15 mouse cellular contexts compared by ENCODE assay signal in the genomic region with DNA sequence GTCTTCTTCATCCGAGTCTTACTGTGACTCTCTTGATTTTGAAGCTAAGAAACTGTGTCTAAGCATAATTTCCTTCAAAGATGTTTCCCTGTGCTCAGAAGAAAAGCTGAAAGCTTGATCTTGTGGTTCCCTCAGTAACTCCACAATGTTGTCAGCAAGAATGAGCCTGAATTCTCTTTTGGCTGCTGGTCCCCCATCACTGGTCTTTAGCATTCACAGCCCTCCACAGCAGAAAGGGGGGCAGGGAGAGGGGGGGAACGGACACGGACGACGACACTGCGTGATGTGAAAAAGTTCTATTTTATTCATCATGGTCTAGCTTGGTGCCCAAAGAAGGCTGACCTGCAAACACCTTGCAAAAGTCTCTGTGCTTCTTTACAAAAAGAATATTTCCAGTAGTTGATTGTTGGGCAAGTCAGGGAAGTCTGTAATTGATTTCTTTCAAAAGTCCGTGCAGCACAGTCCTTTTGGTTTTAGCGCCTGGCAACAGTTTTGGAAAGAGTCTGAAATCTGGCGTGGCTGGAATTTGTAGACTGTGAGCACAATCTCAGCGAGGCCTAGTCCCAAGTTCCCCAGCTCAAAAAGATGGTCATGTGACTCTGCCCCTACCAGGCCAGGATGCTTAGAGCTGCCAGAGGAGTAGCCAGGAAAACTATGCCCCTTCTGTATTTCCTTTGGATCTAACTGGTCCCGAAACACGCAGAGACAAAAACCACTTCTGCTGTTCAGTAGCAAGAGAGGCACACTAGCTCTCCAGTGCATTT.
DNase-seq lines count a peak whose midpoint lies in the region; ATAC-seq and TF ChIP-seq lines count a peak whose summit lies in the region.
"Had no signal": no experiment of that assay in that cellular context is flagged by ENCODE, and none has a peak within 500 bp of the region (broad histone marks: within the 10 kb centered on the region; RNA-seq: fewer than 3 reads in every experiment).

No protein-coding gene starts in this region.

- no peaks in the 10 kb centered on the region for H3K9me3 ChIP-seq in hindbrain, embryonic 13.5 days
- no peaks in the 10 kb centered on the region for H3K9me3 ChIP-seq in hindbrain, embryonic 10.5 days
- H3K9me3 ChIP-seq in hindbrain, postnatal 0 days (ENCODE audit: low read length) = no peaks in the 10 kb centered on the region
- H3K9me3 ChIP-seq: heart, embryonic 12.5 days; liver, embryonic 13.5 days had no signal

- no peaks in the 10 kb centered on the region for H3K27me3 ChIP-seq in hindbrain, embryonic 13.5 days
- H3K27me3 ChIP-seq in hindbrain, embryonic 10.5 days (ENCODE audit: insufficient read depth, poor library complexity, severe bottlenecking) = no peaks in the 10 kb centered on the region
- no peaks in the 10 kb centered on the region for H3K27me3 ChIP-seq in testis, adult 2 months (ENCODE audit: control insufficient read depth, insufficient read depth, low read length)
- H3K27me3 ChIP-seq in hindbrain, postnatal 0 days (ENCODE audit: insufficient read depth, low read length) = no peaks in the 10 kb centered on the region
- H3K27me3 ChIP-seq: heart, embryonic 12.5 days; liver, embryonic 13.5 days; Patski had no signal

- peak overlapping the region; percentile 55 for H3K27ac ChIP-seq in hindbrain, embryonic 13.5 days
- no peak overlapping the region for H3K27ac ChIP-seq in hindbrain, embryonic 10.5 days
- H3K27ac ChIP-seq in testis, adult 2 months (ENCODE audit: control insufficient read depth, insufficient read depth, low read depth, low read length) = no peak overlapping the region
- H3K27ac ChIP-seq in hindbrain, postnatal 0 days = peak overlapping the region; percentile 73
- H3K27ac ChIP-seq: kidney, postnatal 0 days; liver, embryonic 13.5 days had no signal

- peak; percentile 81 for ATAC-seq in hindbrain, embryonic 13.5 days (ENCODE audit: low FRiP score)
- peak; percentile 94 for ATAC-seq in hindbrain, postnatal 0 days
- ATAC-seq in megakaryocyte-erythroid progenitor cell, adult 5-6 weeks (replicated peaks; ENCODE audit: low FRiP score, low TSS enrichment, poor library complexity, severe bottlenecking) = no peak
- no peak for ATAC-seq in monocyte, adult 5-6 weeks (replicated peaks; ENCODE audit: insufficient number of reproducible peaks, low FRiP score, low TSS enrichment, poor library complexity, severe bottlenecking)
- ATAC-seq: Patski had no signal

- TF ChIP-seq CTCF in testis, adult 2 months (IDR thresholded peaks at IDR 0.05; ENCODE audit: control insufficient read depth, insufficient read depth, insufficient replicate concordance, low read depth, low read length) = no peak
- TF ChIP-seq CTCF in hindbrain, postnatal 0 days (IDR thresholded peaks at IDR 0.05; ENCODE audit: low read depth) = no peak

- H3K4me2 ChIP-seq in hindbrain, embryonic 13.5 days = no peak overlapping the region
- H3K4me2 ChIP-seq in hindbrain, postnatal 0 days (ENCODE audit: low read depth, low read length) = no peak overlapping the region; the same call in 1 of the 2 replicates
- H3K4me2 ChIP-seq: heart, embryonic 12.5 days; liver, embryonic 13.5 days had no signal

- H3K36me3 ChIP-seq in hindbrain, embryonic 13.5 days = no peaks in the 10 kb centered on the region
- no peaks in the 10 kb centered on the region for H3K36me3 ChIP-seq in hindbrain, embryonic 10.5 days
- H3K36me3 ChIP-seq in testis, adult 2 months (ENCODE audit: control insufficient read depth, insufficient read depth, low read length) = no peaks in the 10 kb centered on the region
- no peaks in the 10 kb centered on the region for H3K36me3 ChIP-seq in hindbrain, postnatal 0 days (ENCODE audit: insufficient read depth, low read length)
- H3K36me3 ChIP-seq: heart, embryonic 12.5 days; liver, embryonic 13.5 days had no signal

- peaks cover 4% of the 10 kb centered on the region for H3K4me1 ChIP-seq in hindbrain, embryonic 13.5 days (replicated peaks)
- H3K4me1 ChIP-seq in hindbrain, embryonic 10.5 days (replicated peaks) = no peaks in the 10 kb centered on the region
- H3K4me1 ChIP-seq in testis, adult 2 months (ENCODE audit: control insufficient read depth, insufficient read depth, low read length) = peaks cover 12% of the 10 kb centered on the region
- no peaks in the 10 kb centered on the region for H3K4me1 ChIP-seq in hindbrain, postnatal 0 days (ENCODE audit: insufficient read depth, low read length)
- H3K4me1 ChIP-seq: liver, embryonic 13.5 days had no signal

- DNase-seq in hindbrain, embryonic 10.5 days (ENCODE audit: low spot score) = no peak
- no peak for DNase-seq in testis, postnatal 10 days (ENCODE audit: low spot score)
- DNase-seq in hindbrain, postnatal 0 days (ENCODE audit: low spot score) = peak; percentile 75
- DNase-seq: adrenal gland, adult 8-10 months; gastrocnemius, postnatal 25 days; liver, embryonic 13.5 days; lung, postnatal 36 days; spleen, adult 18-20 months had no signal

- 69% methylated on average over 12 of the region's 12 CpGs for WGBS in hindbrain, embryonic 13.5 days
- 88% methylated on average over 12 of the region's 12 CpGs for WGBS in hindbrain, embryonic 10.5 days
- WGBS in hindbrain, postnatal 0 days = 52% methylated on average over 12 of the region's 12 CpGs

- H3K4me3 ChIP-seq in hindbrain, embryonic 13.5 days = no peak overlapping the region
- no peak overlapping the region for H3K4me3 ChIP-seq in hindbrain, embryonic 10.5 days
- H3K4me3 ChIP-seq in testis, adult 2 months (ENCODE audit: control insufficient read depth, low read depth, low read length) = peak overlapping the region; percentile 45
- H3K4me3 ChIP-seq in hindbrain, postnatal 0 days (ENCODE audit: low read length) = no peak overlapping the region
- H3K4me3 ChIP-seq: heart, embryonic 12.5 days; liver, embryonic 13.5 days had no signal

- TF ChIP-seq POLR2A in testis, adult 2 months (IDR thresholded peaks at IDR 0.05; ENCODE audit: control insufficient read depth, low read depth, low read length) = no peak

- H3K9ac ChIP-seq in hindbrain, embryonic 13.5 days = no peak overlapping the region
- no peak overlapping the region for H3K9ac ChIP-seq in hindbrain, postnatal 0 days (replicated peaks; ENCODE audit: low read length)
- H3K9ac ChIP-seq: heart, embryonic 12.5 days; liver, embryonic 13.5 days had no signal

Comparison
In these comparisons a context has a peak if more than half of its experiments do, and no peak if none do; other contexts are left out.
1. H3K27ac ChIP-seq: peak in hindbrain, embryonic 13.5 days (single experiment) and hindbrain, postnatal 0 days (single experiment); none in hindbrain, embryonic 10.5 days (single experiment) and testis, adult 2 months (single experiment).
2. ATAC-seq: peak in hindbrain, embryonic 13.5 days (single experiment) and hindbrain, postnatal 0 days (single experiment); none in megakaryocyte-erythroid progenitor cell, adult 5-6 weeks (single experiment) and monocyte, adult 5-6 weeks (single experiment).